Mouse (Mus musculus) mesoderm, embryonic 11.5 days (tissue): ENCODE measurements around the gene Ddx46.
A peak's percentile ranks its signal among the peaks of the same experiment; 100 is the strongest.
"Not testable (repeated sequence)": the region's sequence is repeated elsewhere in the genome, so short reads cannot be mapped to it uniquely, and the experiment has no call there.

Source experiments
- DNase-seq: peaks from one replicate; pipeline ENCODE4 v3.0.0-alpha.2; 2012; ENCODE audit warnings: low read depth, low spot score

The Ddx46 gene

GRCm38 (mm10) chr13:55634639-55635127 is at the start of gene Ddx46:
Ddx46 (plus strand) TSS chr13:55635027.
- peak; percentile 93 for DNase-seq

GRCm38 (mm10) chr13:55591961-55592490 is 42.8 kb upstream of the Ddx46 start:
- no peak for DNase-seq

GRCm38 (mm10) chr13:55592512-55593253 is 42.1 kb upstream of the Ddx46 start:
- DNase-seq = peak; percentile 99

DNA sequence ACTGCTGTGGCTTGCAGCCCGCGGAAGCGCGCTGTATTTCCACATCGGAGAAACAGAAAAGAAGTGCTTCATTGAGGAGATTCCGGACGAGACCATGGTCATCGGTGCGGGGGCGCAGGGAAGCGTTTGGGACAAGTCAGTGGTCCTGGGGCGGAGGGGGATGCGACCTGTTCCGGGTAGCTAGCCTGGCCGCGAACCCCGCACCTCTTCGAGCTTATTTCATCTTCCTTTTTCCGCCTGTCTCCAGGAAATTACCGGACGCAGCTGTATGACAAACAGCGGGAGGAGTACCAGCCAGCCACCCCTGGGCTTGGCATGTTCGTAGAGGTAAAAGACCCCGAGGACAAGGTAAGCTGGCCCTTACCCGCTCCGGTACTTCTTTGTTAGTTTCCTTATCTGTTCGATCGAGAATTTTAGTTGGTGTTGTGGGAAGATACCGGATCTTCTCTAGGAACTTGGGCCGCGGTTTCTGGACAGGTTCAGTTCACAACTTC is 41.5 kb upstream of the Ddx46 start:
- DNase-seq = no peak

GRCm38 (mm10) chr13:55595375-55595774 is 39.5 kb upstream of the Ddx46 start:
- DNase-seq = no peak

- no peak for DNase-seq
Measured at GRCm38 (mm10) chr13:55596802-55597201, 38.0 kb upstream of the Ddx46 start.

GRCm38 (mm10) chr13:55599566-55600540 is 35.0 kb upstream of the Ddx46 start, which contains the start of gene B4galt7:
B4galt7 (plus strand) TSS chr13:55599896.
- peak; percentile 67 for DNase-seq

DNA sequence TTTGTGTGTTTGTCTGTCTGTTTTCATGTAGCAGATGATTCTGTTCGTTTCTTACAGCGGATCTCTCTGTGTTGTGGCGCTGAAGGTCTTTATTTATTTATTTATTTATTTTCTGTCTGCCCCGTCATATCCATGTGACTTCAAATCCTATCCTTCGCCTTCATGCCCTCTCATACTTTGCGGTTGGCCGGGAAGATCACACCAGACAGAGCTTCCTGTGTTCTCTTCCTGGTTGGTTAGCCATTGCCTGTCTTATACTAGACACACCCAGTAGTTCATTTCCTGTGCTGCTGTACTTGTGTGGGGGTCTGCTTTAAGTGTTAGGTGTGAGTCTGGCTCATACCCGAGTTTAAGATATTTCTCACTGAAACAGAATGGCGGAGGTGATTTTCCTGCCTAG is 34.2 kb upstream of the Ddx46 start:
- DNase-seq = no peak

DNA sequence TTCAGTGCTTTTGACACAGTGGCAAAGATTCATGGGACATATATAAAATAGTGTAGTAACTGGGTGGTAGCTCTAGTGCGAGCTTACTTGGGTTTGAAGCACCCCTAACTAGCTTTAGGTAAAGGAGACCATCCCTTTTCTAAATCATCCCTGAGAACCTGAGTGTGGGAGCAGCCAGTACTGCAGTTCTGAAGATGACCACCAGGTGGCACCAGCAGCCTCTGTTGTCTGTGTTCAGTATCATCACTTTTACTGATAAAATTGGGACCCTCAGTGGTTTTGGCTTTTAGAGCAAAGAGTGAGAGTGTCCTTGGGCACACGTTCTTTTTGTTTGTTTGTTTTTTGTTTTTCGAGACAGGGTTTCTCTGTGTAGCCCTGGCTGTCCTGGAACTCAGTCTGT is 33.2 kb upstream of the Ddx46 start:
- DNase-seq = peak; percentile 84

- DNase-seq = no peak
Measured at GRCm38 (mm10) chr13:55604606-55605005, 30.2 kb upstream of the Ddx46 start.

GRCm38 (mm10) chr13:55606899-55607623 is 27.8 kb upstream of the Ddx46 start:
- no peak for DNase-seq

DNA sequence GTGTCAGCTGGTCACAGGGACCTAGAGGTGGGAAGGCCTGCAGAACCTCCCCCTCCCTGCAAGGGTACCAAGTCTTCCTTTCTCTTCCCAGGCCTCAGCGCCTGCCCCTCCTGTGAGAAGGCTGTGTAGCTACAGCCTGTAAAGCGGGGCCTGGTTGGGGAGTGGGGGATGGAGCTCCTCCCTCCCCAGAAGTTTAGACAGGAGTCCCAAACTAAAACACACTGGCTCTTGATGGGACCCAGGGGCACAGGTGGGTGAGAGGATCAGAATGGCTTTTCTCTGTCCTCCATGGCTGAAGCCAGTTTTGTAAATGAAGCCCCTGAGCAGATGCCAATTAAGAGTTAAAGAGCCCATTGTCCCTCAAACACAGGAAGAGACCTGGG is 27.2 kb upstream of the Ddx46 start:
- DNase-seq = no peak

DNA sequence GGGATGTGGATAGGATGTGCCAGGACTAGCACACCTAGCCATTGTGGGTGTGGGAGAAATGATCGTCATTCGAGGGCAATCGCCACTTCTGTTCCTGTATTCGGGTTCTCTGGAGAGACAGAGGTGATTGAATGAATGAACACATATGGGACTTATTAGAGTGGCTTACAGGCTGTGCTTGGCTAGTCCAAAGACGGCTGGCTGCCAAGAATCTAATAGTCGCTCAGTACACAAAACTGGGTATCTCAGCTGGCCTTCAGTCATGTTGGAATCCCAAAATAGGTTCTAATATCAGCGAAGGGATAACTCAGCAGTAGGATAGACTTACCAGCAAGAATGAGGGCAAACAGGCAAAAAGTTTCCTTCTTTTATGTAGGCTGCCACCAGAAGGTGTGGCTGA is 22.8 kb upstream of the Ddx46 start:
- DNase-seq = no peak

GRCm38 (mm10) chr13:55613471-55613870 is 21.4 kb upstream of the Ddx46 start:
- no peak for DNase-seq

DNA sequence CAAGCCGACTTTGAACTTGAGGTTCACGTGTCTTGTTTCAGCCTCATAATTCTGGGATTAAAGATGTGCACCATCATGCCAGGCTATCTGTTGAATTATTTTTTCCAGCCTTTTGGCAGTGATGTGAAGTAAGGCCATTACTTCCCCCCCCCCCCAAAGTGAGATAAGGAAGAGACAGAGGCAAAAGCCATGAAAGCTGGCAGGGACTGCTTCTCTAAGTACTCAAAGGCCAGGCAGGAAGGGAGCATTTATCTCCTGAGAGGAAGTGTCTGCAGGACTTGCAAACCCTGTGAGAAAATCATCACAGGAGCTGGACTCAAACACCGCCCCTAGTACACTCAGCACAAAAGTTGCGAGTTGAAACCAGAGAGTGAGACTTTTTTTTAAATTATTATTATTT is 15.5 kb upstream of the Ddx46 start:
- no peak for DNase-seq

- DNase-seq = no peak
Measured at GRCm38 (mm10) chr13:55620275-55620674, 14.6 kb upstream of the Ddx46 start.

DNA sequence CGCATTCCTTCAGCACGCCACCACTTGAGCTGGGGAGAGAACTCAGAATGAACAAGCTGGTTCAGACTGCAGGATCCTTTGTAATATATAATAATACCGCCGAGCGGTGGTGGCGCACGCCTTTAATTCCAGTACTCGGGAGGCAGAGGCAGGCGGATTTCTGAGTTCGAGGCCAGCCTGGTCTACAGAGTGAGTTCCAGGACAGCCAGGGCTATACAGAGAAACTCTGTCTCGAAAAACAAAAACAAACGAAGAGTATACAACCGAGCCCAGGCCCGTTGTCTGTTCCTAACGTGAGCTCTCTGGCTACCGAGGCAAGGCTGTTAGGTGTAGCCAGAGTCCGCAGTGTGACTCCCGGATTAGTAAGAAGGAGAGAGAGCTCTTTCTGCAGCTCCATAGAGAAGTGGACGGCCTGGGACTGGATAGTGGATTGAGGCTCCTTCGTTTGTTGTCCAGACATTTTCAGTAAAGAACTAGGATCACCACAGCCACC is 12.6 kb upstream of the Ddx46 start:
- DNase-seq = not testable (repeated sequence)

GRCm38 (mm10) chr13:55622649-55623541 is 11.9 kb upstream of the Ddx46 start, which contains the start of gene Caml:
Caml (plus strand) TSS chr13:55623005.
- peak; percentile 95 for DNase-seq

DNA sequence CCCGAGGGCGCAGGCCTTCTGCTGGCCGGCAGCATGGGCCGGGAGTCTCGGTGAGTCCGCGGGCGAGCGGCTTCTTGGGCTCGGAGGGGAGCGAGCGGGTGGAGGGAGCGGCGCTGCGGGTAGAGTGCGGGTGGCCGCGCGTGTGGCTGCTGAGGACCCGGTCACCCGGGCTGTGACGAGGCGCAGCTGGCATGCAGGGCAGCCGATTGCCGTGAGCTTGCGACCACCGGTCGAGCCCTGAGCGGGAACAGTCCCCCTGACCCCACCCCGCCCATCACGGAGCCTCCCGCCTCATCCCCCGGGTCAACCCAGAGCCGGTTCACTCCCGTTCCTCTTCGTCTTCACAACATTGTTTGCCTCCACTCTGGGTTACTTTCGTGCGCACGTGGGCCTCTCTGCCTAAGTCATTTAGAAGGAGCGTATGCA is 332 bp downstream of the Ddx46 start:
- DNase-seq = no peak
